Mouse (Mus musculus): ENCODE measurements at regions not wholly inside any gene's neighbourhood (a gene's known extent, or its start where the extent isn't known, plus 50 kb on each side); places are given as distances from the start of the nearest gene placed in this dataset.

DNA sequence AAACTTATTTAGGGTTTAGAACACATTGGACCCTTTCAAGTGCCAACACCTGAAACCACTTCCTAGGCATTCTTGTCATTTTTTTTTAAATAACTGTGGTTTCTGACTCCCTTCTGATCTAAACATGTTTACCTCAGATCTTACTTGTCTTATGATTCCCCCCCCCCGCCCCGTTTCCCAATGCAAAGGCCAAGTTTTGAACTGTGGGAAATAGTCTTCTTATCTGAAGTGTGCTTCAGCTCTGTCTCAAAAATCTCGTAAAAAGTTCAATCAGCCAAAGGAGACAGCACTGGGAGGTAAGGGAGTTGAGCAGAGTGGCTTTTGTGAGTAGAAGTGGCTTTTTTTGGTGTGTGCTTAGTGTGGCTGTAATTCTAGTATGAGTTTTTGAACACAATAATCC, 95.5 kb upstream of the 4933412E24Rik start:
- no peak for DNase-seq
- intact Hi-C loops (cut with DNase I) = no loop called here

- no peak for DNase-seq
- intact Hi-C loops (cut with DNase I) = no loop called here
Observed at GRCm38 (mm10) chr15:60111046-60111445, 94.6 kb upstream of the 4933412E24Rik start.

DNA sequence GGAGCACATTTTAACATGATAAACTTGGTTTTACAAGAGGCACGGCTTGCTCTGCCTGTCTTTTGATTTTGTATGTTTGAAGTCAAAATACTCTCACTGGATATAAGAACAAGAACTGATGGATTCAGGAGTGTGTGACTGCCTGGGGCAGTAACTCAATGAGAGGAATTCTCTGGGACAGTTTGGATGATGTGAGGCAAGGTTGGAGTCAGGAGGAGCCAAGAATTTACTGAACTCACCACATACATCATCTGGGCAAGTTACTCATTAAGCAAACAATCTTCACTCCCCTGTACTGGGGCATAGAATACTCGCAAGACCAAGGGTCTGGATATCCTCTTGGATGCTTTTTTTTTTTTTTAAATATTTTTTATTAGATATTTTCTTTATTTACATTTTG, 87.7 kb upstream of the 4933412E24Rik start:
- intact Hi-C loops (cut with DNase I) = no loop called here
- no peak for DNase-seq

DNA sequence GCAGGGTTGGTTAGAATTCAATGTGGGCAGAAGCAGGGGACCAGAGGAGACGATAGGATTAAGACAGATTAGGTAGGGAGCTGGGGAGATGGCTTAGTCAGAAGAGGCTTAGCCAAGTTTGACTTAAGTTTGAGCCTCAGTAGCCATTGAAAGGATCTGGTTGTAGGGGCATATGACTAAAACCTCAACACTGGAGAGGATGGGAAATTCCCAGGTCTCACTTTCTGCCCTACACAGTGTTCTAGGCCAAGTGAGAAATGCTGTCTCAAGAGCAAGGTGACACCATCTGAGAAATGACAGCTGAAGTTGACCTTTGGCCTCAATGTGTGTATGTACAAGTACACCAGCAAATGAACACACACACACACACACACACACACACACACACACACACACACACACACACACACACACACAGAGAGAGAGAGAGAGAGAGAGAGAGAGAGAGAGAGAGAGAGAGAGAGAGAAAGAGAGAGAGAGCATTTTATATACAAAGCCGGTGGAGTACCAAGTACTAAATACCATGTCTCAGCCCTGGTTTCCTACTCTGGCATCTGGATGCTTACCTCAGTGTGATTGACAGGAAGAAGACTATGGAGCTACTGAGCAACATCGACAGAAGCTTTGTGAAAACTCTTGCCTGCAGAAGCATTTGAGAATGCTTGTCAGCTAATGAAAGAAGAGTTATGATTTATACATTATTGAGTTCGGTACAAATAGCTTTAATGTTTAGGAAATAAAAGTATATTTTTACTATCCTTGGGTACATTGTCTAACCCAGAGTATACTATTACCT, 85.3 kb upstream of the 4933412E24Rik start:
- intact Hi-C loops (cut with DNase I) = no loop called here
- no peak for DNase-seq

GRCm38 (mm10) chr15:60097141-60097540, 80.7 kb upstream of the 4933412E24Rik start:
- DNase-seq = peak; percentile 29 to 59
- intact Hi-C loops (cut with DNase I) = loop anchor here (1.0 to 2.0 kb wide), 2 partner anchors 726 to 999 kb away; no protein-coding TSS in a partner anchor

DNA sequence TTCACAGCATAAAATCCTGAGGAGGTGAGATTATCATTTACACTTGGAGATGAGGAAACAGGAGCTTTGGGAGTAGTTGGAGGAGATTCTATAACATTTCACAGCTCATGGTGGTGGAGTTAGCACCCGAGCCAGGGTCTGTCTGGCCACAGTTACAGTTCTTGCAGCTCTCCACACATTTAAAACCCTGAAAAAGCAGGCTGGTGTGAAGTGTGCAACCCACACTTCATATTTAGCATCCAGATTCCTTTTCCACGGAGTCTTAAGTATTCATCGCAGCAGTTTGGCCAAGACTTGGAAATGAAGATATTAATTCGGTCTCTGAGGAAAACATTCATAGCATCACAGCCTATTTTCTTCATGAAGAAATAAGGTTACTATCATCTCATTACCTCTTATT, 79.7 kb upstream of the 4933412E24Rik start:
- DNase-seq = no peak
- intact Hi-C loops (cut with DNase I) = loop anchor here (2.0 kb wide), 1 partner anchor 727 kb away; no protein-coding TSS in a partner anchor

DNA sequence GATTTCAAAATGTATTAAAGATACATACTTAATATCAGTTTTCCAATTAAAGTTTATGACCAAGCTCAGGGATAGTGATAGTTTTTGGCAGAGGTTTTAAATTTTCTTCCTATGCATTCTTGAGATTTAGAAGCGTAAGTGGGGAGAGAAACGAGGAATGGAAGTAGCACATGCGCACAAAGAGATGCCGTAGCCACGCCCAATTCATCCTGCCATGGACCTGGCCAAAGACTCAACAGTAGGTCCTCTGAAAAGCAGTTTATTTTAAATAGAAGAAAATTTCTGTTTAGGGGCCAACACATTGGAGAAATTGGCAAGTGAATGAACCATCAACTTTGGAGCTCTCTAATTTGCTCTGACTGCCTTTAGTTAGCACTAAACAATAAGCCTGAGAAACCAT, 73.5 kb upstream of the 4933412E24Rik start:
- DNase-seq = no peak
- intact Hi-C loops (cut with DNase I) = no loop called here

DNA sequence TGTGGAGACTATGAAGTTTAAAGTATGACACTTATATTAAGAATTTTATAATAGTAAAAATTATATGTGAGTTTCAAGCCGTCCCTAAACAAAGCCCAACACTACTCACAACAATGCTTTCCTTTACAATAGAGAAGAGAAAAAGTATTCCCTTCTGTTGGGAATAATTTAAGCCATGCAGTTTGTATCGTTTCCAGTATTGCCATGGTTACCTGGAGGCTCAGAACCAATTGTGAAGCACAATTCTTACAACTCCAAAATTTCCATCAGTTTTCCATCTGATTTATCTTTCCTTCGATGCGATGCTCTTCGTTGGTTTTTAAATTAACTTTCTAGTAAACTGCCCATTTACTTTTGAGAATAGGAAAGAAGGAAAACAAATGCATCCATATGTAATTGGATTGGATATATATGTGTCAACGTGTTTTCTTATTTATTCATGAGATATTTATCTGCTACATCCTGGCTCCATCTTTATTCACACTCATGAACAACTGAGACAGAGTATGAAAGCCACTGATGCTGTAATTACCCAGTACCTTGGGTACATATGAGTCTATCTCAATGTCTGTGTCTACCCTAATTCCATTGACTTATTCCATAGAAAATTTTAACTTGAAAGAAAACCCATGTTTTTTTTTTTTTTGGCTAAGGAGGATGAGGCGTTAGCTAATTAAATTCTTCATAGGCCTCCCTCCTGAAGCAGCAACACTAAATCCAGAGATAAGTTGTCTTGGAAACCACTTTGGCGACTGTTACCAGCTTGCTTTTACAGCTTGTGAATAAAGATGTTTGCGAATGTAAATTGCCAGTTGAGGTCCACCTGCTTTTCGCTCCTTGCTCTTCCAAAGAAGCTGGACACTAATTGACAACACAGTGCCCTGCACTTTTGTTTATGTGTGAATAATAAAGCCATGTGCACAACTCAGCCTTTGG, 72.8 kb upstream of the 4933412E24Rik start:
- DNase-seq = no peak
- intact Hi-C loops (cut with DNase I) = no loop called here
